Comparison of ENCODE assay signal across 11 mouse cellular contexts in the genomic region with DNA sequence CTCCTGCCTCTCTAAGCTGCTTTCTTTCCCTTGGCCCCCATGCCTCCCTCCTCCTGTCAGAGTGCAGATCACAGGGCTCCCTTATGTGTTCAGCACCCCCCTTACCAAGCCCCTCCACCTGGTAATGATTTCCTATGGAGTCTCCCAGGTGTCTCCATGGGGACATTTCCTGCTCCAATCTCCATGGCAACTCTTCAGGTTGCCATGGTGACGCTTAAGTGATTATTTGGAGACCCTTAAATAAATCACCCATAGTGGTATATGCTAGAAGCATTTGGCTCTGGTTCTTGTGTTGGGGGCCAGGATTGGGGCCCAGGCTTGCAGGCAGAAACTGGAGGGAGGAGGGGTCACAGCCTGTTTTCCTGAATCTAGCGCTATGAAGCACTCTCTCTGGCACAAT. TPM values are rescaled to one million over a fixed set of nuclear protein-coding genes. Genes with fewer than 3 reads are reported as not detected.
DNase-seq lines count a peak whose midpoint lies in the region; ATAC-seq and TF ChIP-seq lines count a peak whose summit lies in the region.
"Had no signal": no experiment of that assay in that cellular context is flagged by ENCODE, and none has a peak within 500 bp of the region (broad histone marks: within the 10 kb centered on the region; RNA-seq: fewer than 3 reads in every experiment).

No protein-coding gene starts in this region.

- WGBS in kidney, embryonic 16.5 days, result 49% methylated on average over 2 of the region's 2 CpGs
- 64% methylated on average over 2 of the region's 2 CpGs for WGBS in forebrain, embryonic 11.5 days
- WGBS in neural tube, embryonic 12.5 days, result 36% methylated on average over 2 of the region's 2 CpGs
- WGBS in cerebellum, adult 2 months, result 61% methylated on average over 2 of the region's 2 CpGs

- no peaks in the 10 kb centered on the region for H3K27me3 ChIP-seq in kidney, embryonic 16.5 days (ENCODE audit: insufficient read depth, low read length)
- H3K27me3 ChIP-seq in forebrain, embryonic 11.5 days (ENCODE audit: control insufficient read depth, insufficient read depth, low read length), result no peaks in the 10 kb centered on the region
- H3K27me3 ChIP-seq in neural tube, embryonic 12.5 days (replicated peaks), result no peaks in the 10 kb centered on the region
- no peaks in the 10 kb centered on the region for H3K27me3 ChIP-seq in cerebellum, adult 2 months (ENCODE audit: control insufficient read depth, insufficient read depth, low read length)

- no peak for DNase-seq in kidney, postnatal 36 days
- DNase-seq in forebrain, embryonic 11.5 days (ENCODE audit: low spot score), result peak; percentile 54
- peak; percentile 24 to 44 for DNase-seq in layer of hippocampus, postnatal 10 days (ENCODE audit: low spot score in 2 of 2)
- DNase-seq in cerebellum, adult 2 months, result no peak
- DNase-seq in kidney, adult 11 months, result no peak
- no peak for DNase-seq in urinary bladder, postnatal 25 days (ENCODE audit: low spot score)
- DNase-seq: adrenal gland, adult 8-10 months; kidney, postnatal 4 days had no signal

- H3K4me2 ChIP-seq in kidney, embryonic 16.5 days (replicated peaks; ENCODE audit: low read depth, low read length), result no peak overlapping the region
- 0 out of 2 replicates have a peak overlapping the region, but pooled peaks have one; percentile 15 for H3K4me2 ChIP-seq in forebrain, embryonic 11.5 days (ENCODE audit: low read depth, low read length, severe bottlenecking)
- peak overlapping the region; percentile 20 for H3K4me2 ChIP-seq in neural tube, embryonic 12.5 days (replicated peaks)

- ATAC-seq in kidney, embryonic 16.5 days (ENCODE audit: low FRiP score, low TSS enrichment), result peak; percentile 49; the same call in 1 of the 2 replicates
- peak; percentile 39; the same call in 1 of the 2 replicates for ATAC-seq in forebrain, embryonic 11.5 days (replicated peaks; ENCODE audit: low FRiP score)
- peak; percentile 90 for ATAC-seq in neural tube, embryonic 12.5 days (ENCODE audit: low FRiP score, low read depth)

- H3K4me3 ChIP-seq in kidney, embryonic 16.5 days (ENCODE audit: low read length), result no peak overlapping the region
- no peak overlapping the region for H3K4me3 ChIP-seq in forebrain, embryonic 11.5 days (ENCODE audit: low read depth, low read length)
- no peak overlapping the region for H3K4me3 ChIP-seq in neural tube, embryonic 12.5 days
- no peak overlapping the region for H3K4me3 ChIP-seq in cerebellum, adult 2 months (replicated peaks; ENCODE audit: insufficient read depth, low read depth, low read length)

- H3K4me1 ChIP-seq in kidney, embryonic 16.5 days (ENCODE audit: insufficient read depth, low read length), result peaks cover 8% of the 10 kb centered on the region; the same call in 1 of the 2 replicates
- H3K4me1 ChIP-seq in forebrain, embryonic 11.5 days (replicated peaks; ENCODE audit: control insufficient read depth, insufficient read depth, low read length), result peaks cover 6% of the 10 kb centered on the region; the same call in 1 of the 2 replicates
- peaks cover 22% of the 10 kb centered on the region for H3K4me1 ChIP-seq in neural tube, embryonic 12.5 days
- no peaks in the 10 kb centered on the region for H3K4me1 ChIP-seq in cerebellum, adult 2 months (ENCODE audit: control insufficient read depth, insufficient read depth, low read length)

- no peak overlapping the region for H3K9ac ChIP-seq in kidney, embryonic 16.5 days (replicated peaks; ENCODE audit: low read length)
- no peak overlapping the region for H3K9ac ChIP-seq in forebrain, embryonic 11.5 days (ENCODE audit: low read length)
- H3K9ac ChIP-seq in neural tube, embryonic 12.5 days, result no peak overlapping the region

- no peaks in the 10 kb centered on the region for H3K9me3 ChIP-seq in kidney, embryonic 16.5 days (ENCODE audit: low read length)
- no peaks in the 10 kb centered on the region for H3K9me3 ChIP-seq in forebrain, embryonic 11.5 days (ENCODE audit: control insufficient read depth, low read length)
- no peaks in the 10 kb centered on the region for H3K9me3 ChIP-seq in neural tube, embryonic 12.5 days

- TF ChIP-seq CTCF in cerebellum, adult 2 months (IDR thresholded peaks at IDR 0.05; ENCODE audit: borderline replicate concordance, insufficient read depth, low read depth, low read length), result no peak

- no peak overlapping the region for H3K27ac ChIP-seq in kidney, embryonic 16.5 days (ENCODE audit: low read length)
- H3K27ac ChIP-seq in forebrain, embryonic 11.5 days (ENCODE audit: low read depth, low read length), result peak overlapping the region; percentile 53; the same call in 1 of the 2 replicates
- H3K27ac ChIP-seq in neural tube, embryonic 12.5 days, result peak overlapping the region; percentile 6; the same call in 1 of the 2 replicates
- no peak overlapping the region for H3K27ac ChIP-seq in cerebellum, adult 2 months (ENCODE audit: insufficient read depth, low read length)

- no peak for TF ChIP-seq POLR2A in cerebellum, adult 2 months (IDR thresholded peaks at IDR 0.05; ENCODE audit: borderline replicate concordance, insufficient read depth, low read length)

- H3K36me3 ChIP-seq in kidney, embryonic 16.5 days (ENCODE audit: insufficient read depth, low read length), result no peaks in the 10 kb centered on the region
- H3K36me3 ChIP-seq in forebrain, embryonic 11.5 days (ENCODE audit: control insufficient read depth, insufficient read depth, low read length), result no peaks in the 10 kb centered on the region
- H3K36me3 ChIP-seq in neural tube, embryonic 12.5 days, result no peaks in the 10 kb centered on the region

RNA-seq across cellular contexts. Expression of gene Dlg5, which starts 17.2 kb away (rescaled TPM):
- 13.7 and 15.9 TPM in 2 replicates for polyA plus RNA-seq in kidney, embryonic 16.5 days (2015; fragmentation: Nextera tagmentation; extraction: Ambion mirVana)
- 26.0 and 29.4 TPM in 2 replicates for polyA plus RNA-seq in forebrain, embryonic 11.5 days (2014; fragmentation: Nextera tagmentation; extraction: Ambion mirVana)
- 10 to 100 TPM; 62.2 to 66.0 TPM for total RNA-seq in layer of hippocampus, postnatal 10 days (2021)
- 17.7 and 21.9 TPM in 2 replicates for polyA plus RNA-seq in neural tube, embryonic 12.5 days (2016; fragmentation: Nextera tagmentation; extraction: Ambion mirVana)
- 29.2 and 32.4 TPM in 2 replicates for polyA plus RNA-seq in cerebellum, adult 2 months (2012; rRNA removed)

RNA-seq across cellular contexts. Expression of gene E330034G19Rik, which starts 30.1 kb away (rescaled TPM):
- polyA plus RNA-seq in kidney, embryonic 16.5 days (2015; fragmentation: Nextera tagmentation; extraction: Ambion mirVana), result not detected in 2 replicates
- polyA plus RNA-seq in forebrain, embryonic 11.5 days (2014; fragmentation: Nextera tagmentation; extraction: Ambion mirVana), result not detected in 2 replicates
- total RNA-seq in layer of hippocampus, postnatal 10 days (2021), result not detected
- polyA plus RNA-seq in neural tube, embryonic 12.5 days (2016; fragmentation: Nextera tagmentation; extraction: Ambion mirVana), result not detected in 2 replicates
- polyA plus RNA-seq in cerebellum, adult 2 months (2012; rRNA removed), result 0.14 and 0.29 TPM in 2 replicates
- total RNA-seq: adrenal gland, adult 8-10 months had no signal
- polyA plus RNA-seq: stomach, embryonic 16.5 days had no signal

Comparison
In these comparisons a context has a peak if more than half of its experiments do, and no peak if none do; other contexts are left out.
1. ATAC-seq: peak in every context shown above with its lines; median percentile 90 in neural tube, embryonic 12.5 days; 49 in kidney, embryonic 16.5 days; 39 in forebrain, embryonic 11.5 days.
2. H3K27ac ChIP-seq: peak in forebrain, embryonic 11.5 days (single experiment) and neural tube, embryonic 12.5 days (single experiment); none in kidney, embryonic 16.5 days (single experiment) and cerebellum, adult 2 months (single experiment).
3. DNase-seq: peak in forebrain, embryonic 11.5 days (single experiment) and layer of hippocampus, postnatal 10 days (2 of 2); none in kidney, postnatal 36 days (0 of 2), cerebellum, adult 2 months (0 of 2), kidney, adult 11 months (single experiment) and urinary bladder, postnatal 25 days (single experiment).